Mouse (Mus musculus) heart, embryonic 12.5 days (tissue): ENCODE measurements around the gene Gadl1. TPM values are rescaled to one million over a fixed set of nuclear protein-coding genes. Genes with fewer than 3 reads are reported as not detected.

Source experiments
- ATAC-seq: fragments of 200-750 bp; cut with Nextera tagmentation; 2 replicates; pipeline ENCODE4 v1.8.0; 2017; ENCODE audit warnings: moderate TSS enrichment, moderate library complexity; ENCODE audit not compliant: insufficient number of reproducible peaks, low FRiP score
- H3K27ac ChIP-seq: fragments of 300-500 bp; sonication (generic); 2 replicates; pipeline ENCODE4 v1.5.1; 2016; ENCODE audit warnings: mild to moderate bottlenecking, moderate library complexity; ENCODE audit not compliant: poor library complexity, severe bottlenecking
- H3K27me3 ChIP-seq: fragments of 300-500 bp; sonication (generic); replicated peaks from 2 replicates; pipeline ENCODE4 v1.6.1; 2016; ENCODE audit warnings: mild to moderate bottlenecking, moderate library complexity
- H3K36me3 ChIP-seq: fragments of 300-500 bp; sonication (generic); 2 replicates; pipeline ENCODE4 v1.6.1; 2016; ENCODE audit warnings: mild to moderate bottlenecking, moderate library complexity
- H3K4me1 ChIP-seq: fragments of 300-500 bp; sonication (generic); replicated peaks from 2 replicates; pipeline ENCODE4 v1.6.1; 2016; ENCODE audit warnings: mild to moderate bottlenecking
- H3K4me2 ChIP-seq: fragments of 300-500 bp; sonication (generic); 2 replicates; pipeline ENCODE4 v1.6.1; 2016; ENCODE audit warnings: mild to moderate bottlenecking, moderate library complexity
- H3K4me3 ChIP-seq: fragments of 300-500 bp; sonication (generic); 2 replicates; pipeline ENCODE4 v1.5.1; 2016; ENCODE audit warnings: mild to moderate bottlenecking
- H3K9ac ChIP-seq: fragments of 300-500 bp; sonication (generic); 2 replicates; pipeline ENCODE4 v1.6.1; 2016; ENCODE audit warnings: mild to moderate bottlenecking, moderate library complexity
- H3K9me3 ChIP-seq: fragments of 300-500 bp; sonication (generic); replicated peaks from 2 replicates; pipeline ENCODE4 v1.6.1; 2016; ENCODE audit warnings: mild to moderate bottlenecking, moderate library complexity
- WGBS: fragments of 180-500 bp; shearing (Covaris S2); methylation state at CpG from one replicate; pipeline ENCODE4 v1.1.7; 2016; 5-methylcytosine and 5-hydroxymethylcytosine counted together
- polyA plus RNA-seq: library from polyadenylated mRNA; unstranded; fragments of >200 nt; fragmentation: Nextera tagmentation; extraction: Ambion mirVana; gene quantifications from 2 replicates; pipeline ENCODE4 v1.2.1, GENCODE M21; 2016

Gene Gadl1
- polyA plus RNA-seq, 1 experiment from 2014 or later, result 0.46 TPM

DNA sequence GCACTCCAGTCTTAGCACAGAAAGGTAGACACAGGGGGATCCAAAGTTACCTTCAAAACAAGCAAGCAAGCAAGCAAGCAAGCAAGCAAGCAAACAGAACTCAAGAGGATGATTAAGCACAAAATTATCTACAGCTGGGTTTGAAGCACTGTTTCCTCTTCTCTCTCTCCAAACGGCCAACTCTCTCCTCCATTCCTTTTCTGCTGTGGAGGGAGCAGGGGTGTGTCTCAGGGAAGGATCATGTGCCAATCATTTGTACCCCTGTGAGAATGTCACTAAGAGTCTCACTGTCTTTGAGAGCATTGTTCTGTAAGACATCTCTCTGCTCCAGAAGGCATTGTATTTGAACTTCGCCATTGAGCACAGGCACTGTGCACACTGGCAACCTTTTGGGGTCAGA lies 27.1 kb downstream of the Gadl1 start:
- no peak overlapping the region for H3K27ac ChIP-seq
- H3K4me2 ChIP-seq, result no peak overlapping the region
- 0 out of 2 replicates have a peak, but pooled peaks cover 5% of the 10 kb centered on the region for H3K9me3 ChIP-seq
- no peak for ATAC-seq
- H3K4me1 ChIP-seq, result peaks cover 18% of the 10 kb centered on the region
- H3K9ac ChIP-seq, result no peak overlapping the region
- WGBS, result 56% methylated on average over 2 of the region's 2 CpGs
- H3K4me3 ChIP-seq, result no peak overlapping the region
- H3K27me3 ChIP-seq, result no peaks in the 10 kb centered on the region
- no peaks in the 10 kb centered on the region for H3K36me3 ChIP-seq

DNA sequence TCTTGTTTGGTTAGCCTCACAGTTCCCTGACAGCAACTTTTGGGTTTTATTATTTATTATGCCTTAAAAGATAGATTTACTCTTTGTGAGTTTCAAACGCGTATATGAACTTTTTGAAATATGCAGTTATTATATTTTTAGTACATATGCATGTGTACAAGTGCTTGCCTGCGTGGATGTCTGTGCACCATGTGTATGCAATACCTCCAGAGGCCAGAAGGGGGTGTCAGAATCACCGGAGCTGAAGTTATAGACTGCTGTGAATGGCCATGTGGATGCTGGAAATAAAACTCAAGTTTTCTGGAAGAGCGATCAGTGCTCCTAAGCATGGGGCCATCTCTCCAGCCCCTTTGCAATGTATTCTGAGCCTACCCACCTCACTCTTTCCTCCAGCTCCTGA lies 28.7 kb downstream of the Gadl1 start:
- Histone ChIP-seq H3K9ac (no peak overlapping the region), H3K36me3 (no peaks in the 10 kb centered on the region), H3K9me3 (0 out of 2 replicates have a peak, but pooled peaks cover 5% of the 10 kb centered on the region), H3K4me2 (no peak overlapping the region), H3K27me3 (no peaks in the 10 kb centered on the region), H3K4me1 (peaks cover 11% of the 10 kb centered on the region), H3K4me3 (no peak overlapping the region), H3K27ac (no peak overlapping the region)
- WGBS, result 94% methylated on average over 5 of the region's 5 CpGs
- no peak for ATAC-seq

DNA sequence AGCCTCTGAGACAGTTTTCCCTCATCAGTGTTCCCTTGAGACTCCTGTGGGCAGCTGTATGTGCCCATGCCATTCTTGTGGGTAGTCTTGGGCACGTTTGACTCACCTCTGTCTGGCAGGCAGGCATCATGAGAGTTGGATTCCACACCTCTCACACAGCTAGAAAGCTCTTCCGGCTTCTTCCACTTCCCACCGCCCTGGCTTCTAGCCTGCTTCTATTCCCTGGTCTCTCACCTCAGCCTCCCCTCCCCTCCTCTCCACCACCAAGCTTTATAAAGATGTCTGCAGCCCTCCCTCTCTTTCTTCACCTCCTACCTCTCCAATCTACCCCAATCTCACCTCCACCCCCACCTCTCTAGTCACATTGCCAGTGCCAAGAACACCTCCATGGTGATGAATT lies 30.2 kb downstream of the Gadl1 start:
- Histone ChIP-seq H3K9me3 (0 out of 2 replicates have a peak, but pooled peaks cover 5% of the 10 kb centered on the region), H3K4me2 (no peak overlapping the region), H3K9ac (no peak overlapping the region), H3K4me1 (peaks cover 4% of the 10 kb centered on the region; the same call in 1 of the 2 replicates), H3K4me3 (no peak overlapping the region), H3K36me3 (no peaks in the 10 kb centered on the region), H3K27me3 (no peaks in the 10 kb centered on the region), H3K27ac (no peak overlapping the region)
- 73% methylated on average over 3 of the region's 3 CpGs for WGBS
- no peak for ATAC-seq

DNA sequence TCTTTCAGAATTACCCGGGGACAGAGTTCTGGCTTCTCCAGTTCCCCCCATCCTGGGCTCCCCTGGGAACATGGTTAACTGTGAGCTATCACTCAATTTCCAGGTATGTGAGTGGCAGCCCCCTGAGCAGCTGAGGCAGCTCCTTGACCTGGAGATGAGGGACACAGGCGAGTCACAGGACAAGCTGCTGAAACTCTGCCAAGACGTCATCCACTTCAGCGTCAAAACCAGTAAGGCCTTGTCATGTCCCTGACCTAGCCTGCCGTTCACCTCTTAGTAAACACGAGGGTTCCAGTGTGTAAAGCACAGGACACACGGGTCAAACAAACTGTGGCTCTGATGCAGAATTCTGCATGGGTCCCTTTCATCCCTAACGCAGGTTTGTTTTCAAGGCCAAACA lies 31.9 kb downstream of the Gadl1 start:
- no peak for ATAC-seq
- Histone ChIP-seq H3K9me3 (0 out of 2 replicates have a peak, but pooled peaks cover 5% of the 10 kb centered on the region), H3K4me3 (no peak overlapping the region), H3K27me3 (no peaks in the 10 kb centered on the region), H3K4me2 (no peak overlapping the region), H3K4me1 (peaks cover 3% of the 10 kb centered on the region; the same call in 1 of the 2 replicates), H3K36me3 (no peaks in the 10 kb centered on the region), H3K27ac (no peak overlapping the region), H3K9ac (no peak overlapping the region)
- 57% methylated on average over 8 of the region's 8 CpGs for WGBS

DNA sequence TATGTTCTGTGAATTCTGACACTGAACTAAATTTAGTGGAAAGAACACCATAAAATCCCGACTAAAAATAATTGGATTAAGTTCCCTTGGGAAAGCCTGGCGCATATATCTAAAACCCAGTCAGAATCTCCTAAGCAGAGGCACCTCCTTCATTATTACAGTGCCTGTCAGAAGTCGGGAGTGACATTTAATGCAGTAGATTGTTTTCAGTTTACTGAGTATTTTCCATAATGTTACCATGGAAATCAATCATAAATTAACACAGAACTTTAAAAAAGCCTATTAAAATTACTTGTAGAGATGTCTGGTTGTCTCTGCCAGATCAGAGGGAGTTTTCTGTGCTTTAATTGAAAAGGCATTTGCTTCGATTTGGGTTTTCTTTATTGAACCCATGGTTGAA lies 33.2 kb downstream of the Gadl1 start:
- no peak overlapping the region for H3K4me2 ChIP-seq
- no peak for ATAC-seq
- 0 out of 2 replicates have a peak, but pooled peaks cover 5% of the 10 kb centered on the region for H3K9me3 ChIP-seq
- no peaks in the 10 kb centered on the region for H3K36me3 ChIP-seq
- H3K4me1 ChIP-seq, result peaks cover 3% of the 10 kb centered on the region; the same call in 1 of the 2 replicates
- H3K27ac ChIP-seq, result no peak overlapping the region
- no peak overlapping the region for H3K9ac ChIP-seq
- no peaks in the 10 kb centered on the region for H3K27me3 ChIP-seq
- no peak overlapping the region for H3K4me3 ChIP-seq
- 71% methylated on average over 4 of the region's 4 CpGs for WGBS

DNA sequence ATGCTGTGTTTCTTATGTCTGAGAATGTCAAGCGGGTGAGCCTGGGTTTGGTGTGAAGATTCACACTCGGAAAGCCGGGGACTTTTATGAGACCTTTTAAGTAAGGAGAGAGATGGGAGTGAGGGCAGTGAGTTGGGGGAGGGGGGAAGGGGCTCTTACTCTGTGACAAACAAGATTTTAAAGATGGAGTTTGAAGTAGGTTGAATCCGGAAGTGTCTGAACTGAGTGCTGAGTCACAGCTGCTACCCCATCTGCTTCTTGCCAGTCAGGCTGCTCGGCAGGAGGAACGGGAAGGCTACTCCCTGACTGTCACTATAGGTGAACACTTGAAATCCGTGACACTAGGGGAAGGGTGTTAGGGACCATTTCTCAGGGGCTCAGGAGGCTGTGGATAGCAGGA lies 33.7 kb downstream of the Gadl1 start:
- 23% methylated on average over 7 of the region's 7 CpGs for WGBS
- ATAC-seq, result no peak
- Histone ChIP-seq H3K4me2 (no peak overlapping the region), H3K4me3 (no peak overlapping the region), H3K9me3 (0 out of 2 replicates have a peak, but pooled peaks cover 3% of the 10 kb centered on the region), H3K27me3 (no peaks in the 10 kb centered on the region), H3K27ac (no peak overlapping the region), H3K4me1 (peaks cover 3% of the 10 kb centered on the region; the same call in 1 of the 2 replicates), H3K9ac (no peak overlapping the region), H3K36me3 (no peaks in the 10 kb centered on the region)

DNA sequence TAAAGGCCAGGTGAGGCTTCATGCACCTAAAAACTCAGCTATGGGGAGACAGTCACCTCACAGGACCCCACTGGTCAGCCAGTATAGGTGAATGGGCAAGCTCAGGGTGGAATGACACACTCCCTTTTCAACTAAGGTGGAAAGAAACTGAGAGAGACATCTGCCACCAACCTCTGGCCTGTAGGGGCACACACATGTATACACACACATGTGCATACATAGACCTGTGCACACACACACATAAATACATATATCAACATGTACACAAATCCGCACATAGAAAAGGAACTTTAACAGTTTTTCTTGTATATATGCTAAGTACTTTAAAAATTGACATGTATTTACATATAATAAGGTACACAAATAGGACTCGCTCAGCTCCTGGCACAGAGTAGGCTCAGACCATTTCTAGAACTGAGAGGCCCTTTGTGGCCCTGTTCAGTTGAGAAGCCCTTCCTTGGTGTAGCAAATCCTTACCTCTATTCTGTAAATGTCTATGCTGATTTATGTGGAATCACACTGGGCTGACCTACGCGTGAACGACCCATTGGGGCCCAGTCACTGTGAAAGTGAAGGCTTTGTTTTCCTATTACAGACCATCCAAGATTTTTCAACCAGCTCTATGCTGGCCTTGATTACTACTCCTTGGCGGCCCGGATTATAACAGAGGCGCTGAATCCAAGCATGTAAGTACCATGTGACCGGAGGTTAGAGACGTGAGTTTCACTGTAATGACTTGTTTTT lies 34.5 kb downstream of the Gadl1 start:
- H3K9ac ChIP-seq, result no peak overlapping the region
- peaks cover 3% of the 10 kb centered on the region; the same call in 1 of the 2 replicates for H3K4me1 ChIP-seq
- no peak overlapping the region for H3K4me3 ChIP-seq
- no peak overlapping the region for H3K4me2 ChIP-seq
- WGBS, result 89% methylated on average over 10 of the region's 10 CpGs
- no peak for ATAC-seq
- H3K27me3 ChIP-seq, result no peaks in the 10 kb centered on the region
- no peaks in the 10 kb centered on the region for H3K9me3 ChIP-seq
- no peaks in the 10 kb centered on the region for H3K36me3 ChIP-seq
- no peak overlapping the region for H3K27ac ChIP-seq

DNA sequence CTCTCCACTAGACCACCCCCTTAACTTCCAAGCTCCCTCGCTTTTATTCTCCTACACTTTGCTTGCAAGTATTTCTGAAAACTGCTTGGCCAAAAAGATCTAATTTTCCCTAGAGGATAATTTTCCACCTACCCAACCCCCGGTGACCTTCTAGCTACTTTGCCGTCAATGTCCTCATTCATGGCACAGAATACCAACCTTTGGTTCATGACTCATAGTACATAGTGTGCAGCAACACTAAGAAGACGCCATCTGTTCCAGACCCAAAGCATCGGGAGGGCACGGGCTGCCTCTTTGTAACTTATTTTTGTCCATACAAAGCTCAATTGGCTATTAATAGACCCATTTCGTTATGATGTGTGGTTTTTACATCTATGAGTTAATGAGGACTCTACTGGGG lies 55.8 kb downstream of the Gadl1 start:
- no peak for ATAC-seq
- Histone ChIP-seq H3K4me1 (no peaks in the 10 kb centered on the region), H3K27me3 (no peaks in the 10 kb centered on the region), H3K9ac (no peak overlapping the region), H3K9me3 (no peaks in the 10 kb centered on the region), H3K4me3 (no peak overlapping the region), H3K4me2 (no peak overlapping the region), H3K36me3 (no peaks in the 10 kb centered on the region), H3K27ac (no peak overlapping the region)
- WGBS, result 82% methylated on average over 7 of the region's 7 CpGs

DNA sequence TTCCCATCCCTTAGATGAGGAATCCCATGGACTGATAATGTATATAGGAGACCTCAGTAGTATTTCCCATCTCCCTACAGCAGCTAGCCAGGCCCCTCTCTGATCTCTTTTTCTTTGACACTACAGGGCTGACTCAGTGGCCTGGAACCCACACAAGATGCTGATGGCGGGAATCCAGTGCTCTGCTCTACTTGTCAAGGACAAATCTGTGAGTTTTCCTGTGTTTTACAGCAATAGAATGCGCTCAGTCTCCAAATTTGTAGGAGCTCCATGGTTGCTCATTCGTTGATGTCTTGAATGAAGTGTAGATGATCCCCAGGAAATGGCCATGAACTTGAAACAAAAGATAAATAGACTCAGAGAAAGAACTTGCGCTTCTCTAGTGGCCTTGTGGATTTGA lies 56.9 kb downstream of the Gadl1 start:
- Histone ChIP-seq H3K9me3 (no peaks in the 10 kb centered on the region), H3K36me3 (no peaks in the 10 kb centered on the region), H3K27me3 (no peaks in the 10 kb centered on the region), H3K4me2 (no peak overlapping the region), H3K27ac (no peak overlapping the region), H3K4me1 (no peaks in the 10 kb centered on the region), H3K4me3 (no peak overlapping the region), H3K9ac (no peak overlapping the region)
- 86% methylated on average over 4 of the region's 4 CpGs for WGBS
- no peak for ATAC-seq

DNA sequence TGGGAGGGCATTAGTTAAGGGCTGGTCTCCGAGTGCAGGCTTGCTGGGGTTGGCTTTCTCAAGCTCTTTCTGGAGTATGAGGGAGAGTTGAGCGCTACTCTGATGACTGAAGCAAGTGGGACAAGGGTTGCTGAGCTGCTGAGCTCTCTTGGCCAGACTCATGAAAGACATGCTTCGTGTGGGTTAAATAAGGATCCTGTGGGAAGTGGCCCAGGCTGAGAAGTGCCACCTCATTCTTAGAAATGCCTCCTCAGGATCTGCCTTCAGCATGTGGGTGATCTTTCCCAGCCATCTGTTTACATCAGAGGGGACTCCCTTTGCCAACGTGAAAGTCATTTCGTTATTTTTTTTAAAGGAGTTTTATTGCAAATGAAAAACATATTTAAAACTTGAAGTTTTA lies 57.5 kb downstream of the Gadl1 start:
- H3K9me3 ChIP-seq, result peaks cover 5% of the 10 kb centered on the region; the same call in 1 of the 2 replicates
- no peaks in the 10 kb centered on the region for H3K4me1 ChIP-seq
- no peak overlapping the region for H3K27ac ChIP-seq
- H3K9ac ChIP-seq, result no peak overlapping the region
- WGBS, result 84% methylated on average over 5 of the region's 5 CpGs
- no peak overlapping the region for H3K4me2 ChIP-seq
- no peaks in the 10 kb centered on the region for H3K27me3 ChIP-seq
- H3K4me3 ChIP-seq, result no peak overlapping the region
- ATAC-seq, result no peak
- no peaks in the 10 kb centered on the region for H3K36me3 ChIP-seq

DNA sequence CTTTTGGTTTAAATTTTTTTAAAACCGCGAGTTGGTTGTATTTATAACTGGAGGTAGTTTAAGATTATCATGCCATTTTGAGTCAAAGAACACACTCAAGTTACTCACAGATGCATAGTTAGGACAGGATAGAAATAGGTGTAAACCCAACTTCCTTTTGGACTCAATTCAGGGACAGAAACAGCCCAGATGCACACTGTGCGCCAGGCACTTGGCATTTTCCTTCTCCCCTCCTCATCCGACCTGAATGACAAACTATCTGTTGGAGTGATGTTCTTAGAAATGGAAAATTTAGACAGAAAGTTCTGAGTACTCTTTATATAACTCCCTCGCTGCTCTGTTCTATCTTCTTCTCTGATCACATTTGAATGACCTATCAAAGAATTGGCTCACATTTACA lies 58.4 kb downstream of the Gadl1 start:
- WGBS, result 84% methylated on average over 5 of the region's 5 CpGs
- H3K9me3 ChIP-seq, result peaks cover 5% of the 10 kb centered on the region; the same call in 1 of the 2 replicates
- H3K27me3 ChIP-seq, result no peaks in the 10 kb centered on the region
- H3K9ac ChIP-seq, result no peak overlapping the region
- H3K4me2 ChIP-seq, result no peak overlapping the region
- ATAC-seq, result no peak
- H3K4me1 ChIP-seq, result no peaks in the 10 kb centered on the region
- H3K27ac ChIP-seq, result no peak overlapping the region
- H3K4me3 ChIP-seq, result no peak overlapping the region
- H3K36me3 ChIP-seq, result no peaks in the 10 kb centered on the region

DNA sequence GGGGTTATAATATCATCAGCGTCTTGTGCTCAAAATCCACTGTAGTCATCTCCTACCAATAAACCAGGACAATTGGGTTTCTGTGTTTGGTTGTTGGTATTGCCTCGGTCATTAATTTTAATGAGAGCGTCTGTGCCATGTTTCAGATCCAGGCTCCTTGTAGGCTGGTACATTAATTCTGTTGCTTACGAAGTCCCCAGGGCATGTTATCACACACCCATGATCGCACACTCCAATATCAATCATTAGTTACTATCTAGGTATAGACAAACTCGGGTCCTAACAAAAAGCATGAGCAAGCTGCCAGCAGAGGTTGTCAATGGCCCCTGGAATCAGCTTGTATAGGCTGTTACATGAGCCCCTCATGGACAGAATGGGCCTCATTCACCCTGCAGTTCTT lies 67.6 kb downstream of the Gadl1 start:
- H3K27me3 ChIP-seq, result no peaks in the 10 kb centered on the region
- H3K36me3 ChIP-seq, result no peaks in the 10 kb centered on the region
- 89% methylated on average over 6 of the region's 6 CpGs for WGBS
- H3K9ac ChIP-seq, result no peak overlapping the region
- H3K4me3 ChIP-seq, result no peak overlapping the region
- no peak overlapping the region for H3K4me2 ChIP-seq
- peaks cover 3% of the 10 kb centered on the region for H3K4me1 ChIP-seq
- ATAC-seq, result no peak
- no peaks in the 10 kb centered on the region; the same call in none of the 2 replicates for H3K9me3 ChIP-seq
- no peak overlapping the region for H3K27ac ChIP-seq
